Mouse (Mus musculus): ENCODE results near the gene Rgl1.

The Rgl1 gene

DNA sequence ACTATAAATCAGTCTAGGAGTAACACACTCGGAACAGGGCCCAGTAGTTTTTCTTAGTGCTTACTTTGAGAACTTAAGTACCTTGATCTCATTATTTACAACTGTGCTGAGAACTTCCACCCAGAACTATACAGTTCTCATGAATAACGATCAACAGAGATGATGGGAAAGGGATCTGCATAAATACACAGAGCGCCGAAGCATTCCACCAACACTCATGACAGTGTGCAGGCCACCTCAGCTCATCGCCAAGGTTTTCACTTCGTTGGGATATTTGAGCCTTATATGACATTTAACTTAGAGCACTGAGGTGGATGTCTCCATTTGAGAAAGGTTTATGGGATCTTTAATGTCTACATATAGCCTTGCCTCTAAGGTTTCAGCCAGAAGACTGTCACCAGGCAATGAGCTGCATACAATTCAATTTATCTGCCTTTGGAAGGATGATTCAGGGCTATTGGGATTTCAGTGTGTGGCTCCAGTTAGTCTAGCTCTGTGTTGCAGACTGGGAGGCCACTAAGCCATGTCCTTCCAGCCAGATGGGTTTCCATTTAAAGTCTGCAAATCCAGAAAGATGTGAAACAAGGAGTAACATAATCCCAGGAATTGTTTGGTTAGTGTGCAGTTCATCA, 223.3 kb downstream of the Rgl1 start:
- in situ Hi-C loops (cut with MboI; ENCODE audit: low pct_unique_long_range_greater_than_20kb in 1 of 2, low sequenced_read_pairs in 2 of 2, unreplicated experiment in 1 of 2), result loop anchor here in 1 of 2 experiments (25.0 kb wide), 2 partner anchors 394 to 894 kb away; partner anchors contain the start of gene Shcbp1l

DNA sequence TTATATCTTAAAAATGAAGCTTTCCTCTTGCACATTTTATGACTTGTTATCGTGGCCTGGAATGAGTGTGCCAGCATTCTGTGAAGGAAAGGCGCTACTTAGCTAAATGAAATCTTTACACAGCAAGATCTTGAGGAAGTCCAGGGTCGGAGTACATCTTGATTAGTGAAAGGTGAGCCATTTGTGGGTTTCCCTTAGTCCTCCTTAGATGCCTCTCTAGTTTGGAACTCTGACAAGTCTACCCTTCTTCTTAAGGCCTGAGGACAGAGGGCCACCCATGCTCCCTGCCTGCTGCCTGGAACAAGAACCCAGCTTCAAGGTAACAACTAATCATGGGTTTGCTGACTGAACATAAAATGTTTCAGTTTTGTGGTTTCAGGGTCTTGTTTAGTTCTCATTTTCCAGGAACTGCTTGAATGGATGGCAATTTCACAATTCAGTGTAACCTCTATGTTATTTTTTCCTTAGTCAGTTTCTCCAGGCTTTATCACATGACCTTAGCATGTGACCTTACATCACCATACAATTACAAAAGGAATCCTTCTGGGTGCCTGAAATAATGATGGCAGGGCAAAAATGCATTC, 225.8 kb downstream of the Rgl1 start:
- in situ Hi-C loops (cut with MboI; ENCODE audit: low pct_unique_long_range_greater_than_20kb in 1 of 2, low sequenced_read_pairs in 2 of 2, unreplicated experiment in 1 of 2), result loop anchor here in 1 of 2 experiments (25.0 kb wide), 2 partner anchors 397 to 897 kb away; partner anchors contain the start of gene Shcbp1l

DNA sequence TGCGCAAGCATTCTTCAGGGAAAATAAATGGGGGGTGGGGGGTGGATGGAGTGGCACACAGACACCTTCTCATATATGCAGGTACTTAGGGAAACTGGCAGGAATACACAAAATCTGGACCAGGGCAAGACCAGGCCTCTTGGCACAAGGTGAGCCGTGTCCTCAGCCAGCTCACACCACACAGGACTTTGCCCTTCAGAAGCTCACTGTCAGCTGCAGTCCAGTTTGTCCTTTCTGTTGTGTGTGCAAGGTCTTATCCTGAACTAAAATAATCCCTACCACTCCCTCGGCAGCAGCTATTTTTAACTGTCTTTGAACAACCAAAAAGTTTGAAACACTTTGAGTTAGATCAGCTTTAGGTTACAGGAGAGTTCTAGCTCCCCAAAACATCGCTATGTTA, 227.3 kb downstream of the Rgl1 start:
- in situ Hi-C loops (cut with MboI; ENCODE audit: low pct_unique_long_range_greater_than_20kb in 1 of 2, low sequenced_read_pairs in 2 of 2, unreplicated experiment in 1 of 2), result loop anchor here in 1 of 2 experiments (25.0 kb wide), 2 partner anchors 398 to 898 kb away; partner anchors contain the start of gene Shcbp1l

DNA sequence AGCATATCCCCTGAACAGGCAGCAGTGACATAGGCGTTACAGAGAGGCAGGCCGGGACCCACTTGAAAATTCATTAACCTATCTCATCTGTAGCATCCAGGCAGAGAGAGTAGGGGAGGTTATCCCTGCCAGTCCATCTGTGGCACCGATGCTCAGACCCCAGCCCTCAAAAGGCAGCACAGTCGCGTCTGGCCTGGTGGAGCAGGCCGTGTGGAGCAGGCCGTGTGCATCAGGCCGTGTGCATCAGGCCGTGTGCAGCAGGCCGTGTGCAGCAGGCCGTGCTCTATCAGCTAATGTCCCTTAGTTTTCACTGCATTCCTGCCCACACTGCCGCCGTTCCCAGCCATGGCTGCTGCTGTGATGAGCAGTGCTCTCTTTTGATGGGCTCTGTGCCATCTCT, 229.0 kb downstream of the Rgl1 start:
- in situ Hi-C loops (cut with MboI; ENCODE audit: low pct_unique_long_range_greater_than_20kb in 1 of 2, low sequenced_read_pairs in 2 of 2, unreplicated experiment in 1 of 2), result loop anchor here in 1 of 2 experiments (25.0 kb wide), 2 partner anchors 400 to 900 kb away; partner anchors contain the start of gene Shcbp1l

DNA sequence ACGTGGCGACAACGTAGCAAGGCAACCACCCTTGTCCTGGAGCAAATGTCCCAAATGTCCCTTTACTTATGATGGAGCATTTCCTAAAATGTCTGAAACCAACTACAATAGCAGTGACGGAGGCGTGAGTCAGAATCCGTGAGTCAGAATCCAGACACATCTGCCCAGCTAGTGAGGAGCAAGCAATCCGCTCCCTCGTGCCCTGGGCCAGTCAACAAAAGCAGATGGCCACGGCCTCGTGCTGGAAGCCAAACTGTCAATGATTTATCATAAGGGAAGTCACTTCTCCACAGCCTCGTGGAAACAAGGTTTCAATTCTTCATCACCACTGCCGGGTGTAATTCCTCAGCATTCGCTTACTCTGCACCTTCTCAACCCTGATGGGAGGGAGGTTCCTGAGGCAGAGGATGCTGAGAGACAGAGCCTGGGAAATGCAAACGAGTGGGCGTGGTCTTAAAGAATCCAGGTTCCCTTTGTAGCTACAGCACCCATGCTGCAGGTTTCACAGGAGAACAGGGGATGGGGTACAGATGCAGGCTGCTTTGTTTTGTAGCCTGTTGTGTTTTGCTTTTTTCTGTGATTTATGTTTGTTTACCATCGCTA, 229.6 kb downstream of the Rgl1 start:
- in situ Hi-C loops (cut with MboI; ENCODE audit: low pct_unique_long_range_greater_than_20kb in 1 of 2, low sequenced_read_pairs in 2 of 2, unreplicated experiment in 1 of 2), result loop anchor here in 1 of 2 experiments (25.0 kb wide), 2 partner anchors 401 to 901 kb away; partner anchors contain the start of gene Shcbp1l

DNA sequence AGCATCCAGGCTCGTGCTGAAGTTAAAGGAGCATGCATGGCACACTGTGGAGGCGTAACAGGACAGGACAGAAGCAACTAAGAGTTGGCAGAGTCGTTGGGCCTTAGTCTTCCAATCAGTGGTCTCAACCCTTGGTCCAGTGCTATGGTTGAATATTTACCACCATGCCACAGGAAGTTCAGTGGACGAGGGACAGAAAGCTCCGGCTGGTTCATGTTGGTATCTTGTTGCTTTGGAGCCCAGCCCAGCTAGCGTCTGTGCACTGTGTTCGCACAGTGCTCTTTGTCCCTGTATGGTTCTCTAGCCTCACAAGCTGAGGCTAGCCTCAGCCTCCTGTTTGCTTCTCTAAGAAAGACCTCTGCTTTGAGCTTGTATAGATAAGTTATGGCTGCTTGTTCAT, 231.6 kb downstream of the Rgl1 start:
- in situ Hi-C loops (cut with MboI; ENCODE audit: low pct_unique_long_range_greater_than_20kb in 1 of 2, low sequenced_read_pairs in 2 of 2, unreplicated experiment in 1 of 2), result loop anchor here in 1 of 2 experiments (25.0 kb wide), 2 partner anchors 403 to 903 kb away; partner anchors contain the start of gene Shcbp1l

DNA sequence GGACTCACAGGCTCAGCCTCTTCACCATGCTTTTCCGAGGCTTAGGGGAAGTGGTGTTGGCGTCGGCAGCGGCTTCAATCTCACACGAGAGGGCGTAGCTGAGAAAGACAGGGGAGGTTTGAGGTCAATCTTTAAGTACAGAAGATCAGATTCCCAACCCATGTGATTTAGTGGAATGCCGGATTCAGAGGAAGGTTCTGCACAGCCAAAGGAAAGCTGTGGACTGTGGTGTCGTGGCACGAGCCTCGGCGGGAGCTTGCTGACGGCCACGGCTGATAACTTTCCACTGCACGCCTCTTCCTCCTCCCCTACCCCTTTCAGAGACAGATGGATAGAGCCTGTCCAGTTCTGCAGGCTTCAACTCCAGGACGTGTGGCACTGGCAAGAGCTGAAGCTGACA, 234.7 kb downstream of the Rgl1 start:
- in situ Hi-C loops (cut with MboI; ENCODE audit: low pct_unique_long_range_greater_than_20kb in 1 of 2, low sequenced_read_pairs in 2 of 2, unreplicated experiment in 1 of 2), result loop anchor here in 1 of 2 experiments (25.0 kb wide), 2 partner anchors 406 to 906 kb away; partner anchors contain the start of gene Shcbp1l

DNA sequence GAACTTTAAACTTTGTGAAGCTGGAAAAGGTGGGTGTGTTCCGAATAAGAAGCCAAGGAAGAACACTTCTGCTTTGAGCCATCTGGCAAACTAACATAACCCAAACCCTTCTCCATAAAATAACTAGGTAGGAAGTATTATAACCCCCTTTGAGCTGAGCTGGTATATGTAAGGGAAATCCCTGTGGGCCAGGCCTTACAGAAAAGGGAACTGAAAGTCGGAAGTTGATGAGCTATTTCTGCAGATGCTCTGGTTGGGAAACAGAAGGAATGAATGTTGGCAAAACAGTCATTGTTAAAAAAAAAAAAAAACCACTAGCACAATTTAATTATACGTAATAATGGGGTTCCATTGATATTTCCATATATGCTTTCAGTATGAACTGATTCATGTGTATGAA, 237.4 kb downstream of the Rgl1 start:
- in situ Hi-C loops (cut with MboI; ENCODE audit: low pct_unique_long_range_greater_than_20kb in 1 of 2, low sequenced_read_pairs in 2 of 2, unreplicated experiment in 1 of 2), result loop anchor here (5.0 to 25.0 kb wide), 3 partner anchors 219 to 909 kb away; partner anchors contain the start of gene Shcbp1l (in 1 of the 2)

DNA sequence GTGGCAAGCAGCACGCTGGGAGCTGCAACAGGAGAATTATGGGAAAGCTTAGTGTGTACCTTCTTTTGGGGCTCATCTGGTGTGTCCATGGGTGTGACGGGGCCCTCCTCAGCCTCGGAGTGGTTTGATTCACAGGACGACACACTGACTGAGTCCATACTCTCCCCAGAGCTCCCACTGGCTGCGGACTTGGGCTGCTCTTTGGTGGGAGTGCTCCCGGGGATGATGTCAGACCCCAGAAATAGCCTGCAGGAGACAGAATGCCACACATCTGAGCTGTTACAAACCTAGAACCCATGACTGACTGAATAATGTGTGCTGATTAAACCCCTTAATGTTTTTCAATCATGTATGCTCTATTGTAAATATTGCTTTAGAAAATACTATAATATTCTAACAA, 237.9 kb downstream of the Rgl1 start:
- in situ Hi-C loops (cut with MboI; ENCODE audit: low pct_unique_long_range_greater_than_20kb in 1 of 2, low sequenced_read_pairs in 2 of 2, unreplicated experiment in 1 of 2), result loop anchor here (5.0 to 25.0 kb wide), 3 partner anchors 219 to 909 kb away; partner anchors contain the start of gene Shcbp1l (in 1 of the 2)

DNA sequence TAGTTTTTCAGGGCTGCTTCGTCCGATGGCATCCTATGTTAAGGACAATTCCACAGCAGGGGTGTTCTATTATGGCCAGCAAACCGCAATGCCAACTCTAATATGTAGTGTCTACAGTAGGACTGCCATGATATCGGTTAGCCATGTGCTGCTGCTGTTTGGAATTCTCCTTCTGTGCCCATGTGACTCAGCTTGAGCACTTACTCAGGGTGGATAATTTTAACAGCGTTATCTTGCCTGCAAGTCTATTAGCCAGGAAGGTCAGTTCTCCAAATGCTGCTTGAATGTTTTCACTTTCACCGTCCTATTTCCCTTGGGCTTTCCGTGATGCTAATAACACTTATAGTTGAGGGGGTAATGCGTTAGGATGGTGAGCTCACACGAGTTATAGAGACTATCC, 240.0 kb downstream of the Rgl1 start:
- in situ Hi-C loops (cut with MboI; ENCODE audit: low pct_unique_long_range_greater_than_20kb in 1 of 2, low sequenced_read_pairs in 2 of 2, unreplicated experiment in 1 of 2), result loop anchor here (5.0 to 25.0 kb wide), 3 partner anchors 221 to 911 kb away; partner anchors contain the start of gene Shcbp1l (in 1 of the 2)

DNA sequence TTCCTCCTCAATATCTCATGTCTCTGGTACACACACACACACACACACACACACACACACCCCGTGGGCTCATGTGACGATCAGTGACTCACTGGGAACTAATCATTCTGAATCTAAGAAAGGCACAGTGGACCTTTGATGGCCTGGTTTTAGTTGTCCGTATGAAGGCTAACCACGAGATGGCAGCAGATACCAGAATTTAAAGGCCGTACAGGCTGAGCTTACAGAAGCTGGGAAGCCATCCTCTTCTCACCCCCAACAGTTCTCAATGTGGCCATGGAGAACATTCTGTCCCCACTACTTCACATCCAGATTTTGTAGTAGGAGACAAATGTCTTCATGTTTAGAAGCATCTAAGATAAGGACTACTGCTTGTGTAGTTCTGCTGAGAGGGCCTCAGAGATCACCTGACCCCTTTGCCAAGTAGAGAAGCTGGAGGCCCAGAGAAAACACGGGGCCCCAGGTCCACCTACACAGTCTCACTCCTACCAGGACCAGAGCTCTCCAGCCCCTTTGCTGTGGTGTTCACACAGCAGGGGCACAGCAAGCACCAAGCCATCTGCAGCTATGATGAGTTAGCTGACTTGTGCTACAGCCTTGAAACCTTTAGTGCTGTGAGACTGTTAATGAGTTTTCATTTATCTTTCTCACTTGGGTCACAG, 241.0 kb downstream of the Rgl1 start:
- in situ Hi-C loops (cut with MboI; ENCODE audit: low pct_unique_long_range_greater_than_20kb in 1 of 2, low sequenced_read_pairs in 2 of 2, unreplicated experiment in 1 of 2), result loop anchor here (5.0 to 25.0 kb wide), 3 partner anchors 222 to 912 kb away; partner anchors contain the start of gene Shcbp1l (in 1 of the 2)

DNA sequence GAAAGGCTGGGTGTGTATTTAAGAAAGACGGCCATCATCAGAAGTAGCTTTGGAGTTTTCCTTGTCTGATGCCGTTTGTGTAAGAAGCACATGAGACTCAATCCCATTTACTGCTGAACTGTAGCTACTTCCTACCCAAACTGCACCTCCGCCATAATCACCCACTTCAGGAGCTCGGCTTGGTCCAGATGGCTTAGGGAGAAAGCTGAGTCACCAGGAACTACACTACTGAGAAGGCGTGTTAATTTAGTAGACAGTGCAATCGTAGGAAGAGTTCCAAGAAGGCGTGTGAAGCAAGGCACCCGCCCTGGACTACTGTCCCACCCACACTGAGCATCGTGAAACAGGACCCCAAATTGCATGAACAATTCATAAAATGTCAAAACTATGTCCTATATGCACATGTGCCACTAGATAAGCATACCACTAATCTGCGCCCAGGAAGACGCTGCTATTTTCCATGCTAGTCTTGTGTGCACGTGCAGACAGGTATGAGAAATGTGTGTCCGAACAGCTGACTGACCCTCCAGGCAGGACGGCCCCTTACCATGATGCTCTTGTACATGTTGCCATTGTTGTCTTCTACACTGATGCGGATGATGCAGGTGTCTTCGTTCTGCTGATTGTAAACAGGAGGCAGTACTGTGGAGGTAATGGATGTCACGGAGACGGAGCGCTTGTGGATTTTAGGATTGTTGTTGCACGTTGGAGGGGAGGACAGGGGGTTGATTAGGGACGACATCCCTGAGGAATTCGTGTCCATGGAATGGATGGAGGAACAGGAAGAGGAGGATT, 241.9 kb downstream of the Rgl1 start:
- in situ Hi-C loops (cut with MboI; ENCODE audit: low pct_unique_long_range_greater_than_20kb in 1 of 2, low sequenced_read_pairs in 2 of 2, unreplicated experiment in 1 of 2), result no loop called here

DNA sequence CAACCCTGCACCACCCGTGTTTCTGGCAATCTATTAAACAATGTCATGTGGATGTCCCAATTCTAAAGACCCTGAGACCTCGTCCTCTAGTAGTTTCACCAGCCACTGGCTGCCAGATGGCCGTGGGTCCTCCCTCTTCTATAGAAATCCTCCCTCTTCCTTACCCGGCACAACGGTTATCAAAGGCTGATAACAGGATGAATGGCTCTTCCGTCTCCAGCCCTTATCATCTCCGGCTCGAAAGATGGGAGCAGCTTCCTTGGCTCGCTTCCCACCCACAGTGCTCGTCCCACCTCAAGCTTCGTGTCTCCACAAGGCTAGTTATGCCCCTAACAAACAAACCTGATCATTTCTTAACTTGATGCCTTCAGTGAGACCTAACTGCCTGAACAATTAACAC, 242.9 kb downstream of the Rgl1 start:
- in situ Hi-C loops (cut with MboI; ENCODE audit: low pct_unique_long_range_greater_than_20kb in 1 of 2, low sequenced_read_pairs in 2 of 2, unreplicated experiment in 1 of 2), result no loop called here

DNA sequence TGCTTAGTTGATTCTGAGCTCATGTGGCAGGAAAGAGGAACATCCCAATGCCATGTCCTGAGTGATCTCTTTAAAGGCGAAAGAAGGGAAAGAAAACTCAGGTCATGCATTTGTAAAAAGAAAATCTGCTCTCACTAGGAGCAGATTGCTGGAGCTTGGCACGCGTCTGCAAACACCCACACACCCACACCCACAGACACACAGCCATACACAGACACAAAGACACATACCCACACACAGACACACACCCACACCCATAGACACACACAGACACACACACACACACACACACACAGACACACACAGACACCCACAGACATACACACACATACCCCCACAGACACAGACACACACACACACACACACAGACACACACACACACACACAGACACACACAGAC, 243.9 kb downstream of the Rgl1 start:
- in situ Hi-C loops (cut with MboI; ENCODE audit: low pct_unique_long_range_greater_than_20kb in 1 of 2, low sequenced_read_pairs in 2 of 2, unreplicated experiment in 1 of 2), result no loop called here

DNA sequence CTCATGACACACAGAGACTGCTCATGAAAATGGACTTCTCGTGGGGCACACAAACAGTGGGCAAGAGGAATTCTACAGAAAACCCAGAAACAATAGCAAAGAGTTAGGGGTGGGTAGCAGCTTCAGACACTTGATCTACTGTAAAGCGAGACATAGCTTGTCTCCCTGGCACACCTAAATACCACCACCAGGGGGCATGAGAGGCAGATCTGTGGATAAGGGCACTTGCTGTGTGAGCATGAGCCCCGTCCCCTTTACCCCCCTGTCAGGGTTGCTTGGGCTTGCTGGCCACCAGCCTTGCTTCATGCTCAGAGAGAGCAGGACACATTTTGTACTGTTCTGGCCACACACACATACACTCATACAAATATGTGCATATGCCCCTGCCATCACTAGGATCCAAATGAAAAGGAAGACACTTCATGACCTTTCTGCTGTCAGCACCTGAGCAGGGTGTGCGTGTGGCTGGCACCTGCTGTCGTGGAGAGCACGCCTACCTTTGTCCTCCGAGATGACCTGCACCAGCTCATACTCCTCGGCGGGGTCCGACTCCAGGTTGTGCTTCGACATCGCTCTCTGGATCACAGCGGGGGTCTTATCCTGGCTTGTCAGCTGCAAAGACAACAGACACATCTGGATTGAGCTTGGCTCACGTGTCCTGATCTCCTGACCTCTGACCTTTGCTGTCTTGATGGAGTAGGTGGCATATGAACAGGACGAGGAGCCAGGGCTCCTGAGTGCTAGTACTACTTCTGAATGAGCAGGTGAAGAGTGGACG, 245.2 kb downstream of the Rgl1 start:
- in situ Hi-C loops (cut with MboI; ENCODE audit: low pct_unique_long_range_greater_than_20kb in 1 of 2, low sequenced_read_pairs in 2 of 2, unreplicated experiment in 1 of 2), result no loop called here

DNA sequence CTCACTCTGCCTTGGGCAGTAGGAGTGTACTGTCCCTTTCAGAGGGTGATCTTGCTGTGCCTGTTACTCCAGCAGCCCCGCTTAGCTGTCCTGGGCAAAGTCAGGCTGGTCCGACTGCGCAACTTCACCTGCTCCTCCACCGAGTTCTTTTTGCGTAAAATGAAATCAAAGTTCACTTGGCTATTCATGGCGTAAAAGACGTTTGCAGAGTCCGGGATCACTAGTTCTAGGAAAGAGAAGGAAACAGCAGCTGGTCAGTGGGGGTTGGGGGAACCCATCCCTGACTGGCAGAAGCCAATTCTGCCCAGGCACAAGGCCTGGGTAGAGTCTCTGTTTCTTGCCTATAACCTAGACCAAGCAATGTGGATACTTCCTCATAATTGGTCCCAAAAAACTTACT, 247.2 kb downstream of the Rgl1 start:
- in situ Hi-C loops (cut with MboI; ENCODE audit: low pct_unique_long_range_greater_than_20kb in 1 of 2, low sequenced_read_pairs in 2 of 2, unreplicated experiment in 1 of 2), result no loop called here

DNA sequence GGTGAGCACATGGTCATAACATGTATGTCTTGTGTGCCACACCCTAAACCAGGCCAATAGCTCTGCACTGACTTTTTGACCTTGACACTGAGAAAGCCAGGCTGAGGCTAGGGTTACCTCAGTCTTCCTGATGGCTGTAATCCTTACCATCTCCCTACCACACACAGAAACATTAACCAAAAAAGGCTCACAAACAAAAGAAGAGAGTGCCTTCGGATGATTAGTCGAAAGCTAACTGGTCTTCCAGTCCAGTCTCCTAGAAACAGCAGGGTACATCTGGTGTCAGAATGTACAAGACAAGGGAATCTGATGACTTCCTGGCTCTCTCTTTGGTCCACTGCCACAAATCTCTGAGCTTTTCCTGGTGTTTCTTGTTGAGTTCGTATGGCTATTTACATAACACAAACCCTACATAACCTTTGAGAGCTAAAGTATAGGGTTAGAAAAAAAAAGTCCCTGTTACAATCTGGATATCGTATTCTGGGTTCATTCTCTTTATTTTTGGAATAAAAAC, 249.0 kb downstream of the Rgl1 start:
- in situ Hi-C loops (cut with MboI; ENCODE audit: low pct_unique_long_range_greater_than_20kb in 1 of 2, low sequenced_read_pairs in 2 of 2, unreplicated experiment in 1 of 2), result no loop called here
